Mouse (Mus musculus): ENCODE results near the gene Il1f9. TPM values are rescaled to one million over a fixed set of nuclear protein-coding genes. Genes with fewer than 3 reads are reported as not detected.

Il1f9 gene
- 0.40 TPM for total RNA-seq (2023)

DNA sequence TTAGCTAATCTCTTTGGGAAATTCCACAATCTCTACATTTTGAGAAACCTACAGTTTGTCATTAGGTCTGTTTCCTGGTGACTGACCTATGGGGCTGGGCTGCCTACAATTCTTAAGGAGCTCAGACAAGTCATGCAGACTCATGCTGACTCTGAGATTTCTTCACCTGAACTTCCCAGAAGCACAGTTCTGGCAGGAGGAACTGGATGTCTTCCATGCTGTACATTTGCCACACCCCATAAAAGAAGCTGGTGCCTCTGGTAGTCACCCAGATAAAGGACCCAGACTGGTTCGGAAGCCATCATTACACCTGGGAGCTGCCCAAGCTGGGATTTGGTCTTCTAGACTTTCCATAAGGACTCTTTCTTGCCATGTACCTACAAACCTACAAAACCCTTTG lies at the start of gene Il1f9:
Gene Il1f9 (plus strand): TSS at position 301 of the 400 bp plus-strand sequence.

DNA sequence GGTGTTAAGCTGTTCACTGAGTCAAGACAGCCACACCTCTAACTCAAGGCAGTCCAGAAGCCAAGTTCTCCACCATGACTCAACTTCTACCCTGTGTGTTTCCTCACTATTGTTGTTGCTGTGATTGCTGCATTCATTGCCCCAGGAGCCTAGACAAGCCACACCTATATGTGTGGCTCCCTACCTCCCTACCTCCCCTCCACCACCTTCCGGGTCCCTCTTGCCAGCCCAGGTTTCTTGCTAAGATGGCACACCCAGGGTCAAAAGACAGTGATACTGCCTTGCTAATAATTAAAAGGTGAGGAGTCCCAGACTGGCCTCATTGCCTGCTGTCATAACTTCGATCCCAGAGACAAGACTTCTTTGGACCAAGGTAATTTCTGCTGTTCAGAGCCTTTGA lies 33.4 kb upstream of the Il1f9 start, which contains the start of gene Il1f8:
Gene Il1f8 (plus strand): TSS at position 301 of the 400 bp plus-strand sequence.

DNA sequence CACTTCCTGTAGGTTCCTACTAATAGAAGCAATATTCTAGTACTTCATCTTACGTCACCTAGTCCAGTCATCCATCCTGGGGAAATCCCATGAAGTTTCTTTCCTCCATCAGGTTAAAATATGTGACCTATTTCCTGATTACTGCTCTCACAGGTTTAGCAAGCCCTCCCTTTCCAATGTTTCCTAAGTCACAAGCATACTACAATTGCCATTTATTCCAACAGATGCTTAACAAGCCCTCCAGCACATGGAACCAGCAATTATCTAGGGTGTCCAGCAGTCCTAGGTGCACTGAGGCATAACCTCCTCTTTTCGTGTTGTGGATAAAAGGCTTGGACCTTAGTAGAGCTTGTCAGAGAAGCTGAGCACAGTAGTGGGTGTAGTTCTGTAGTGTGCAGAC lies 28.8 kb downstream of the Il1f9 start, which contains the start of gene Il1f6:
Gene Il1f6 (plus strand): TSS at position 301 of the 400 bp plus-strand sequence.

Other genes starting within 250 kb of the Il1f9 start
- gene Hnmt, start 137.1 kb upstream of the Il1f9 start, total RNA-seq (2023): not detected
- not detected for gene Tbpl2, start 89.9 kb upstream of the Il1f9 start, total RNA-seq (2023)
- gene Il1f8, start 33.3 kb upstream of the Il1f9 start, total RNA-seq (2023): not detected
- gene Il1f6, start 28.9 kb downstream of the Il1f9 start, total RNA-seq (2023): not detected
- gene Il1f5, start 90.5 kb downstream of the Il1f9 start, total RNA-seq (2023): not detected
- gene Il1f10, start 104.7 kb downstream of the Il1f9 start, total RNA-seq (2023): not detected
- 0.52 TPM for gene Il1rn, start 150.4 kb downstream of the Il1f9 start, total RNA-seq (2023)
- gene Psd4, start 181.1 kb downstream of the Il1f9 start, total RNA-seq (2023): 164 TPM